Mouse (Mus musculus): ENCODE data around the gene Cyba. TPM values are rescaled to one million over a fixed set of nuclear protein-coding genes. Genes with fewer than 3 reads are reported as not detected.

The Cyba gene
- polyA plus RNA-seq, 1 experiment from 2014 or later, result 219 TPM

GRCm38 (mm10) chr8:122376365-122377231 is 56.1 kb downstream of the Cyba start, which contains the start of gene Zc3h18:
Zc3h18 (plus strand) TSS chr8:122376609.
- ATAC-seq (ENCODE audit: low read depth), result peak; percentile 97
- under 1% methylated on average over 88 of the region's 107 CpGs for WGBS
- H3K9me3 ChIP-seq (ENCODE audit: control insufficient read depth, low read length), result no peaks in the 10 kb centered on the region
- peaks cover 15% of the 10 kb centered on the region for H3K4me1 ChIP-seq (replicated peaks; ENCODE audit: control insufficient read depth, insufficient read depth, low read length)
- peaks cover 4% of the 10 kb centered on the region; the same call in 1 of the 2 replicates for H3K36me3 ChIP-seq (ENCODE audit: control insufficient read depth, insufficient read depth, low read length)
- H3K4me2 ChIP-seq (ENCODE audit: low read depth, low read length), result peak within 1 kb of the TSS; percentile 85
- H3K27me3 ChIP-seq (ENCODE audit: control insufficient read depth, insufficient read depth, low read depth, low read length), result no peaks in the 10 kb centered on the region
- H3K9ac ChIP-seq (ENCODE audit: low read length), result peak within 1 kb of the TSS; percentile 93
- peak within 1 kb of the TSS; percentile 92 for H3K4me3 ChIP-seq (ENCODE audit: low read length)
- H3K27ac ChIP-seq (ENCODE audit: low read length), result peak within 1 kb of the TSS; percentile 93

- ATAC-seq (ENCODE audit: low read depth), result peak; percentile 6
- peak overlapping the region; percentile 92 for H3K4me3 ChIP-seq (ENCODE audit: low read length)
- peak overlapping the region; percentile 70 for H3K4me2 ChIP-seq (ENCODE audit: low read depth, low read length)
- peak overlapping the region; percentile 58; the same call in 1 of the 2 replicates for H3K9ac ChIP-seq (ENCODE audit: low read length)
- H3K27me3 ChIP-seq (ENCODE audit: control insufficient read depth, insufficient read depth, low read depth, low read length), result no peaks in the 10 kb centered on the region
- peaks cover 4% of the 10 kb centered on the region; the same call in 1 of the 2 replicates for H3K36me3 ChIP-seq (ENCODE audit: control insufficient read depth, insufficient read depth, low read length)
- H3K4me1 ChIP-seq (replicated peaks; ENCODE audit: control insufficient read depth, insufficient read depth, low read length), result peaks cover 15% of the 10 kb centered on the region
- WGBS, result 23% methylated on average over 13 of the region's 13 CpGs
- no peaks in the 10 kb centered on the region for H3K9me3 ChIP-seq (ENCODE audit: control insufficient read depth, low read length)
- 0 out of 2 replicates have a peak overlapping the region, but pooled peaks have one; percentile 57 for H3K27ac ChIP-seq (ENCODE audit: low read length)
Observed at GRCm38 (mm10) chr8:122375751-122376364, 56.9 kb downstream of the Cyba start.

GRCm38 (mm10) chr8:122375320-122375719 is 57.4 kb downstream of the Cyba start:
- peaks cover 15% of the 10 kb centered on the region for H3K4me1 ChIP-seq (replicated peaks; ENCODE audit: control insufficient read depth, insufficient read depth, low read length)
- no peak overlapping the region for H3K9ac ChIP-seq (ENCODE audit: low read length)
- no peaks in the 10 kb centered on the region for H3K27me3 ChIP-seq (ENCODE audit: control insufficient read depth, insufficient read depth, low read depth, low read length)
- no peak for ATAC-seq (ENCODE audit: low read depth)
- H3K27ac ChIP-seq (ENCODE audit: low read length), result no peak overlapping the region
- no peaks in the 10 kb centered on the region for H3K9me3 ChIP-seq (ENCODE audit: control insufficient read depth, low read length)
- 92% methylated on average over 7 of the region's 7 CpGs for WGBS
- no peak overlapping the region for H3K4me3 ChIP-seq (ENCODE audit: low read length)
- H3K36me3 ChIP-seq (ENCODE audit: control insufficient read depth, insufficient read depth, low read length), result peaks cover 4% of the 10 kb centered on the region; the same call in 1 of the 2 replicates
- H3K4me2 ChIP-seq (ENCODE audit: low read depth, low read length), result no peak overlapping the region

Small RNA genes within 50 kb of the gene (microRNA-seq; reads per million reads assigned to microRNA genes)
- not detected for gene Gm24366

Other genes with a start within 250 kb of the Cyba start
- gene Zfpm1, start 150.8 kb downstream of the Cyba start, polyA plus RNA-seq (2015; fragmentation: Nextera tagmentation; extraction: Ambion mirVana), result 0.82 and 1.2 TPM in 2 replicates
- not detected in 2 replicates for gene Trhr2, start 72.2 kb downstream of the Cyba start, polyA plus RNA-seq (2015; fragmentation: Nextera tagmentation; extraction: Ambion mirVana)
- 37.3 and 41.3 TPM in 2 replicates for gene Zc3h18, start 56.3 kb downstream of the Cyba start, polyA plus RNA-seq (2015; fragmentation: Nextera tagmentation; extraction: Ambion mirVana)
- gene Il17c, start 10.9 kb downstream of the Cyba start, polyA plus RNA-seq (2015; fragmentation: Nextera tagmentation; extraction: Ambion mirVana), result not detected in 2 replicates
- 19.8 and 20.6 TPM in 2 replicates for gene Mvd, start 10.5 kb upstream of the Cyba start, polyA plus RNA-seq (2015; fragmentation: Nextera tagmentation; extraction: Ambion mirVana)
- 1.3 and 1.5 TPM in 2 replicates for gene Snai3, start 27.8 kb upstream of the Cyba start, polyA plus RNA-seq (2015; fragmentation: Nextera tagmentation; extraction: Ambion mirVana)
- 38.1 and 40.1 TPM in 2 replicates for gene Rnf166, start 43.1 kb upstream of the Cyba start, polyA plus RNA-seq (2015; fragmentation: Nextera tagmentation; extraction: Ambion mirVana)
- 34.7 and 36.9 TPM in 2 replicates for gene Ctu2, start 43.2 kb upstream of the Cyba start, polyA plus RNA-seq (2015; fragmentation: Nextera tagmentation; extraction: Ambion mirVana)
- 23.3 and 30.0 TPM in 2 replicates for gene Piezo1, start 118.4 kb upstream of the Cyba start, polyA plus RNA-seq (2015; fragmentation: Nextera tagmentation; extraction: Ambion mirVana)
- 39.1 and 41.1 TPM in 2 replicates for gene Cdt1, start 135.1 kb upstream of the Cyba start, polyA plus RNA-seq (2015; fragmentation: Nextera tagmentation; extraction: Ambion mirVana)
- 279 and 290 TPM in 2 replicates for gene Aprt, start 144.0 kb upstream of the Cyba start, polyA plus RNA-seq (2015; fragmentation: Nextera tagmentation; extraction: Ambion mirVana)
- 15.0 and 15.2 TPM in 2 replicates for gene Galns, start 178.5 kb upstream of the Cyba start, polyA plus RNA-seq (2015; fragmentation: Nextera tagmentation; extraction: Ambion mirVana)
- gene Trappc2l, start 178.7 kb upstream of the Cyba start, polyA plus RNA-seq (2015; fragmentation: Nextera tagmentation; extraction: Ambion mirVana), result 48.0 and 62.6 TPM in 2 replicates
- gene Pabpn1l, start 189.8 kb upstream of the Cyba start, polyA plus RNA-seq (2015; fragmentation: Nextera tagmentation; extraction: Ambion mirVana), result not detected in 2 replicates

Data from lung, embryonic 16.5 days (tissue).